Mouse (Mus musculus): ENCODE results near the gene Clec4n. TPM values are rescaled to one million over a fixed set of nuclear protein-coding genes. Genes with fewer than 3 reads are reported as not detected.
"Not testable (repeated sequence)": the region's sequence is repeated elsewhere in the genome, so short reads cannot be mapped to it uniquely, and the experiment has no call there.

Gene Clec4n
- total RNA-seq (2012; rRNA removed) (not detected in 2 replicates), total RNA-seq (2014; rRNA removed) (not detected in 2 replicates), polyA plus RNA-seq (2012; ENCODE audit: insufficient read length, low read depth) (not detected in 2 replicates)

GRCm38 (mm10) chr6:123229644-123230043, at the start of gene Clec4n:
Gene Clec4n (plus strand): TSS chr6:123229843.
- Histone ChIP-seq H3K9me3 (replicated peaks; ENCODE audit: low read length) (no peaks in the 10 kb centered on the region), H3K4me3 (replicated peaks in 1 of 3; ENCODE audit: low read depth in 2 of 3, low read length in 2 of 3, poor library complexity in 1 of 3) (no peak within 1 kb of the TSS), H3K79me2 (replicated peaks; ENCODE audit: control insufficient read depth, extremely low read depth, insufficient read depth, poor library complexity, severe bottlenecking) (no peaks in the 10 kb centered on the region), H3K27me3 (replicated peaks) (no peaks in the 10 kb centered on the region), H3K9ac (ENCODE audit: insufficient read depth, low read depth) (no peak within 1 kb of the TSS), H3K27ac (ENCODE audit: insufficient read depth, low read depth) (no peak within 1 kb of the TSS), H3K4me1 (ENCODE audit: control insufficient read depth in 1 of 2, insufficient read depth in 2 of 2) (peaks cover 0 to 6% of the 10 kb centered on the region in 2 experiments; a peak in 2 of 4 replicates), H3K4me2 (ENCODE audit: insufficient read depth, low read depth, poor library complexity, severe bottlenecking) (no peak within 1 kb of the TSS), H3K36me3 (replicated peaks in 1 of 2; ENCODE audit: control insufficient read depth in 1 of 2, insufficient read depth in 1 of 2, low read length in 1 of 2) (no peaks in the 10 kb centered on the region)
- no peak for TF ChIP-seq SIN3A (IDR thresholded peaks at IDR 0.05; ENCODE audit: low read length)
- TF ChIP-seq MEF2A (IDR thresholded peaks at IDR 0.05; ENCODE audit: borderline replicate concordance, low read depth, low read length) = no peak
- no peak for TF ChIP-seq EP300 (IDR thresholded peaks at IDR 0.05; ENCODE audit: low read length)
- TF ChIP-seq CTCF (conservative IDR thresholded peaks at IDR 0.05 in 1 of 2, IDR thresholded peaks at IDR 0.05 in 1 of 2; ENCODE audit: low read depth in 2 of 2, low read length in 2 of 2) = no peak
- no peak for TF ChIP-seq MAZ (IDR thresholded peaks at IDR 0.05; ENCODE audit: low read depth, low read length)
- no peak for TF ChIP-seq PAX5 (IDR thresholded peaks at IDR 0.05; ENCODE audit: low read length)
- TF ChIP-seq ZNF384 (IDR thresholded peaks at IDR 0.05; ENCODE audit: low read depth, low read length) = no peak
- TF ChIP-seq JUND (conservative IDR thresholded peaks at IDR 0.05; ENCODE audit: low read depth, low read length) = no peak
- no peak for TF ChIP-seq IRF4 (IDR thresholded peaks at IDR 0.05; ENCODE audit: low read depth, low read length)
- TF ChIP-seq POLR2A (IDR thresholded peaks at IDR 0.05; ENCODE audit: low read depth, low read length) = no peak
- TF ChIP-seq TCF12 (IDR thresholded peaks at IDR 0.05; ENCODE audit: low read depth, low read length) = no peak
- no peak for TF ChIP-seq ELF1 (IDR thresholded peaks at IDR 0.05; ENCODE audit: low read depth, low read length)
- TF ChIP-seq HCFC1 (IDR thresholded peaks at IDR 0.05; ENCODE audit: low read depth, low read length) = no peak
- no peak for TF ChIP-seq BHLHE40 (IDR thresholded peaks at IDR 0.05; ENCODE audit: low read depth, low read length)
- TF ChIP-seq RAD21 (IDR thresholded peaks at IDR 0.05; ENCODE audit: low read depth, low read length) = no peak
- no peak for TF ChIP-seq NELFE (IDR thresholded peaks at IDR 0.05; ENCODE audit: low read depth, low read length)
- no peak for TF ChIP-seq MYC (IDR thresholded peaks at IDR 0.05; ENCODE audit: low read depth, low read length)
- no peak for DNase-seq (ENCODE audit: extremely low read depth)
- in situ Hi-C loops (cut with MboI; ENCODE audit: low pct_ligation_motif_present, low pct_unique_long_range_greater_than_20kb, low sequenced_read_pairs) = no loop called here
- dilution Hi-C loops (cut with MboI; ENCODE audit: extremely low pct_ligation_motif_present, extremely low pct_unique_long_range_greater_than_20kb, low sequenced_read_pairs) = no loop called here

- H3K9ac ChIP-seq (ENCODE audit: insufficient read depth, low read depth); H3K4me2 ChIP-seq (ENCODE audit: insufficient read depth, low read depth, poor library complexity, severe bottlenecking); H3K79me2 ChIP-seq (replicated peaks; ENCODE audit: control insufficient read depth, extremely low read depth, insufficient read depth, poor library complexity, severe bottlenecking); H3K9me3 ChIP-seq (replicated peaks; ENCODE audit: low read length); H3K27me3 ChIP-seq (replicated peaks); H3K4me3 ChIP-seq (replicated peaks in 1 of 3; ENCODE audit: low read depth in 2 of 3, low read length in 2 of 3, poor library complexity in 1 of 3); H3K4me1 ChIP-seq (ENCODE audit: control insufficient read depth in 1 of 2, insufficient read depth in 2 of 2); H3K27ac ChIP-seq (ENCODE audit: insufficient read depth, low read depth); H3K36me3 ChIP-seq (replicated peaks in 1 of 2; ENCODE audit: control insufficient read depth in 1 of 2, insufficient read depth in 1 of 2, low read length in 1 of 2); dilution Hi-C loops (cut with MboI; ENCODE audit: extremely low pct_ligation_motif_present, extremely low pct_unique_long_range_greater_than_20kb, low sequenced_read_pairs): not testable (repeated sequence)
- TF ChIP-seq SMC3 (IDR thresholded peaks at IDR 0.05; ENCODE audit: low read depth, low read length) (peak; percentile 58), RAD21 (IDR thresholded peaks at IDR 0.05; ENCODE audit: low read depth, low read length) (peak; percentile 65), CTCF (conservative IDR thresholded peaks at IDR 0.05 in 1 of 2, IDR thresholded peaks at IDR 0.05 in 1 of 2; ENCODE audit: low read depth in 2 of 2, low read length in 2 of 2) (peak in 1 of 2 experiments; percentile 62; a peak in 3 of 4 replicates)
- DNase-seq (ENCODE audit: extremely low read depth) = peak; percentile 21
- in situ Hi-C loops (cut with MboI; ENCODE audit: low pct_ligation_motif_present, low pct_unique_long_range_greater_than_20kb, low sequenced_read_pairs) = loop anchor here (10.0 kb wide), 1 partner anchor 290 kb away; no protein-coding TSS in a partner anchor
These were observed 44.8 kb upstream of the Clec4n start for GRCm38 (mm10) chr6:123184862-123185261.
